Mouse (Mus musculus): ENCODE results near the gene Nr1d2. TPM values are rescaled to one million over a fixed set of nuclear protein-coding genes. Genes with fewer than 3 reads are reported as not detected.
"Not testable (repeated sequence)": the region's sequence is repeated elsewhere in the genome, so short reads cannot be mapped to it uniquely, and the experiment has no call there.

Nr1d2 gene
- 5.4 and 5.6 TPM in 2 replicates for polyA plus RNA-seq (2015; fragmentation: Nextera tagmentation; extraction: Ambion mirVana)

GRCm38 (mm10) chr14:18238750-18239731, at the start of gene Nr1d2:
Nr1d2 (minus strand) TSS chr14:18239127.
- no peaks in the 10 kb centered on the region for H3K9me3 ChIP-seq
- under 1% methylated on average over 46 of the region's 66 CpGs for WGBS

GRCm38 (mm10) chr14:18287391-18287790, 48.5 kb upstream of the Nr1d2 start:
- H3K36me3 ChIP-seq, result peaks cover 6% of the 10 kb centered on the region
- no peak overlapping the region for H3K9ac ChIP-seq
- ATAC-seq (ENCODE audit: low FRiP score, low read depth), result no peak
- H3K4me2 ChIP-seq (replicated peaks), result no peak overlapping the region
- H3K4me3 ChIP-seq, result no peak overlapping the region
- WGBS, result 76% methylated on average over 2 of the region's 2 CpGs
- H3K27me3 ChIP-seq, result no peaks in the 10 kb centered on the region
- no peaks in the 10 kb centered on the region for H3K9me3 ChIP-seq
- peaks cover 28% of the 10 kb centered on the region for H3K4me1 ChIP-seq
- H3K27ac ChIP-seq, result no peak overlapping the region

More at GRCm38 (mm10) chr14:18238750-18239731, at the start of gene Nr1d2:
- H3K27ac ChIP-seq, result peak within 1 kb of the TSS; percentile 85
- peak; percentile 94 for ATAC-seq (ENCODE audit: low FRiP score, low read depth)
- H3K4me3 ChIP-seq, result peak within 1 kb of the TSS; percentile 77
- peaks cover 4% of the 10 kb centered on the region; the same call in 1 of the 2 replicates for H3K4me1 ChIP-seq
- H3K27me3 ChIP-seq, result no peaks in the 10 kb centered on the region
- H3K4me2 ChIP-seq (replicated peaks), result peak within 1 kb of the TSS; percentile 80
- H3K36me3 ChIP-seq, result no peaks in the 10 kb centered on the region
- H3K9ac ChIP-seq, result peak within 1 kb of the TSS; percentile 77

DNA sequence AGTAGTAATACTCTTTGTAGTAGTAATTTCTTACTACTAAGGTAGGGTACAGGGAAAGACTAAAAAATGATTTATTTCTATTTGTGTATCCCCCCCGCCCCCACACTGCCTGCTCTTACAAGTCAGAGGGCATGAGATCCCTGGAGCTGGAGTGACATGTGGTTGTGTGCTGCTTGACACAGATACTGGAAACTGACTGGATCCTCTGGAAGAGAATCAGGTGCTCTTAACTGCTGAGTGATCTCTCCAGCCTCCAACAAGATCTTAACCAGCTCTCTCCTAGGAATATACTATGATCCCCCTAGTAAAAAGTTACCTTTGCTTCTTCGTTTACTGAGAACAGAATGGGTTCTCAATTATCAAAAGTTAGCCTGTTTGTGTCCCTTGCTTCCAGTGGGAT, 47.5 kb upstream of the Nr1d2 start:
- H3K27me3 ChIP-seq, result no peaks in the 10 kb centered on the region
- peaks cover 28% of the 10 kb centered on the region for H3K4me1 ChIP-seq
- no peak overlapping the region for H3K9ac ChIP-seq
- H3K9me3 ChIP-seq, result no peaks in the 10 kb centered on the region
- no peak for ATAC-seq (ENCODE audit: low FRiP score, low read depth)
- H3K4me2 ChIP-seq (replicated peaks), result no peak overlapping the region
- 86% methylated on average over 2 of the region's 2 CpGs for WGBS
- peaks cover 15% of the 10 kb centered on the region for H3K36me3 ChIP-seq
- no peak overlapping the region for H3K4me3 ChIP-seq
- H3K27ac ChIP-seq, result no peak overlapping the region

DNA sequence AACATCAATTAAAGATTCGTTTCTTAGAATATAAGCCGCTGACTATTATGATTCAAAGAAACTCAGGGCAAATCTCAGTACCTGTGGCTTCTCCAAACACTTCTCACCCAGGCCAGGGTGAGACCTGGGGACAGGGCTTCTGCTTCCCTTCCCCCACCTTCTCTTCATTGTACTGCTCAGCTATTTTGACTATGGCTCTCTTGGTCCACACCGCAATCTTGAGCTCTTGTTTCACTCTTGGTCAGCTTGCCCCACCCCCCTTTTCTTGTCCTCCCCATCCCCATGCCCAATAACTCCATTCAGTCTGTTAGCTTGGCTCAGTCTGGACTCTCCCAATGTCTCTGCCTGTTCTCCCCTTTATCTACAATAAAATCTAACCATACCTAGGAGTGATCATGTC, 46.5 kb upstream of the Nr1d2 start:
- WGBS, result 95% methylated on average over 3 of the region's 3 CpGs
- H3K4me2 ChIP-seq (replicated peaks), result no peak overlapping the region
- no peak for ATAC-seq (ENCODE audit: low FRiP score, low read depth)

DNA sequence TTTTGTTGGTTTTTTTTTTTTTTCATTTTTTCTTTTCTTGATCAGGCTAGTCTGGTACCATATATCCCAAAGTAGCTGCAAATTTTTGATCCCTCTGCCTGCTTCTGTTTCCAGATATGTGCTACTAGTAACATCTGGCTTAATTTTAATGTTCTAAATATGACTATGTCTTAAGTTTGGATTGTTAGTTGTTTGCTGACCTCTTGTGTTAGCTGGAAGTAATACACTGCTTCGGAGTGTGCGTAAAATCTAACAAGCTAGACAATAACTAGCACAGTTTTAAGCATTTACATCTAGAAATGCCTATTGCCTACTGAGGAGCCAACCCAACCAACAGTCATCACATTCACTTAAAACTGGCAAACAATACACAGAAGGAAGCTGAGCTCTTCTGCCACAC, 45.7 kb upstream of the Nr1d2 start:
- peak; percentile 30; the same call in 1 of the 2 replicates for ATAC-seq (ENCODE audit: low FRiP score, low read depth)
- Histone ChIP-seq H3K4me2 (replicated peaks) (no peak overlapping the region), H3K4me3 (no peak overlapping the region), H3K9ac (no peak overlapping the region), H3K36me3 (peaks cover 26% of the 10 kb centered on the region), H3K9me3 (no peaks in the 10 kb centered on the region), H3K27ac (no peak overlapping the region), H3K27me3 (no peaks in the 10 kb centered on the region), H3K4me1 (peaks cover 13% of the 10 kb centered on the region)
- WGBS, result 77% methylated on average over 2 of the region's 2 CpGs

More for the DNA sequence above, 46.5 kb upstream of the Nr1d2 start:
- peaks cover 19% of the 10 kb centered on the region for H3K36me3 ChIP-seq
- no peak overlapping the region for H3K9ac ChIP-seq
- H3K4me3 ChIP-seq, result no peak overlapping the region
- no peaks in the 10 kb centered on the region for H3K9me3 ChIP-seq
- peaks cover 22% of the 10 kb centered on the region for H3K4me1 ChIP-seq
- H3K27ac ChIP-seq, result no peak overlapping the region
- no peaks in the 10 kb centered on the region for H3K27me3 ChIP-seq

GRCm38 (mm10) chr14:18280375-18280774, 41.4 kb upstream of the Nr1d2 start:
- WGBS, result 90% methylated on average over 5 of the region's 5 CpGs
- peaks cover 57% of the 10 kb centered on the region for H3K36me3 ChIP-seq

GRCm38 (mm10) chr14:18274526-18274925, 35.6 kb upstream of the Nr1d2 start:
- H3K4me3 ChIP-seq, result no peak overlapping the region
- H3K4me1 ChIP-seq, result peaks cover 9% of the 10 kb centered on the region; the same call in 1 of the 2 replicates
- no peaks in the 10 kb centered on the region for H3K27me3 ChIP-seq
- no peak overlapping the region for H3K9ac ChIP-seq
- H3K36me3 ChIP-seq, result peaks cover 32% of the 10 kb centered on the region
- no peak overlapping the region for H3K4me2 ChIP-seq (replicated peaks)
- WGBS, result 67% methylated on average over 1 of the region's 1 CpGs
- H3K9me3 ChIP-seq, result no peaks in the 10 kb centered on the region
- no peak for ATAC-seq (ENCODE audit: low FRiP score, low read depth)
- no peak overlapping the region for H3K27ac ChIP-seq

More at GRCm38 (mm10) chr14:18280375-18280774, 41.4 kb upstream of the Nr1d2 start:
- Histone ChIP-seq H3K27ac (no peak overlapping the region), H3K4me2 (replicated peaks) (no peak overlapping the region), H3K27me3 (no peaks in the 10 kb centered on the region), H3K9me3 (no peaks in the 10 kb centered on the region), H3K4me3 (no peak overlapping the region), H3K4me1 (no peaks in the 10 kb centered on the region), H3K9ac (no peak overlapping the region)
- no peak for ATAC-seq (ENCODE audit: low FRiP score, low read depth)

DNA sequence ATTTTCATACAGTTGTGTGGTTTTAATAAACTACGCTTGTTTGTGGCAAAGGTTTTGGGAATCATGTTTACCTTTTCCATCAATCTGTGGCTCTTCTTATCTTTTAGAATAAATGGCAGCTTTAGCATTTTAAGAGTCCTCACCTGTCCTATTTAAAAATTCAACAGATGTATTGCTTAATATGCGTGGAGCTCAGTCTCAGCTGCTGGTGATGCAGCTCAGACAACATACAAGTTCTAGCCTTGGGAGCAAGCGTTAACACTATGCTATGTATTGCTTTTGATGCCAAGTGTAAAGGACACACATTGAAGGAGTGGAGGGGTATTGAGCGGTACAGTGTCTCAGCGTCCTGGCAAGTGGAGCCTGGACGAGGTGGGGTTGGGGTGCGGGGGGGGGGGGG, 32.7 kb upstream of the Nr1d2 start:
- no peaks in the 10 kb centered on the region for H3K9me3 ChIP-seq
- H3K9ac ChIP-seq, result peak overlapping the region; percentile 74
- H3K4me2 ChIP-seq (replicated peaks), result peak overlapping the region; percentile 69
- no peak for ATAC-seq (ENCODE audit: low FRiP score, low read depth)
- H3K4me1 ChIP-seq, result peaks cover 14% of the 10 kb centered on the region; the same call in 1 of the 2 replicates
- 7% methylated on average over 7 of the region's 7 CpGs for WGBS
- H3K4me3 ChIP-seq, result peak overlapping the region; percentile 90
- H3K36me3 ChIP-seq, result peaks cover 29% of the 10 kb centered on the region
- no peaks in the 10 kb centered on the region for H3K27me3 ChIP-seq
- H3K27ac ChIP-seq, result peak overlapping the region; percentile 77; the same call in 1 of the 2 replicates

DNA sequence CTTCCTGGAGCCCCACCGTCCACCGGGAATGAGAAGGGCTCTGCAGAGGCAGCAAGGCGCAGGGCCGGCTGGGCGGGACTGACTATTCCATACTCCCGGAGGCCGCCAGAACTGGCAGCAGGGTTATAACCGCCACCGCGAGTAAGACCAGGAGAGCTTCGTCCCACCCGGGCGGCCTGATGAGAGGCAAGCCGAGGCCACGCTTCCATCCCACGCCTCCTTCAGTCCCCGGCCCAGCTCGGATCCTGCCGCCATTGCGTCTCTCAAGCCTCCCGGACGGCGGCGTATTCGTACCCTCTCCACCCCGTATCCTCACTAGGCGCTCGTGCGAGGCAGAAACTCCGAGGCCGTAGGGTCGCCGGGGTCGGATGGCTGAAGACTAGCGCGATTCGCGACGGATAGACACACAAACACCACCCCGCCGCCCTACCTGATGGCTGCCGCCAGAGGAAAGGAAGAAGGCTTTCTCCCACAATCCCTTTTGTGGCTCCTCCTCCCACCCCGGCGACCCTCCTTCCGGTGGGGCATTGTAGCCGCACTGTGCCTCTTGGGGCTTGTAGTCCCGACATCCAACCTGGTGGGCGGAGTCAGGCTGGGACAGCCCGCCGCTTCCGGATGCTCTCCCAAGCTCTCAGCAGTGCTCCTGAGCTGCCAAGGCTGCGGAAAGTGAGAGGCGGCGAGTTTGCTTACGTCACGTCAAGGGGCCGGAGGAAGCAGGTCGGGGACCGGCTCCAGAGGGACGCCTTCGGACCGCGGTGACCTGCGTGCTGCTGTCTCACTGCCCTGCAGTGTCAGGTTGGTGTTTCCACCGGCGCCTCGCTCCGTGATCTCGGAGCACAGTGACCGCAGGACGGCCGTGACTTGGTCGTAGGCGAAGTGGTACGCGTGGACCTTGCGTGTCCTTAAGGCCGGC, 31.9 kb upstream of the Nr1d2 start, which contains the start of the genes Nkiras1 and Rpl15:
Nkiras1 (plus strand) TSS at position 608 of the 913 bp plus-strand sequence.
Rpl15 (minus strand) TSS at position 863 of the 913 bp plus-strand sequence.
- Histone ChIP-seq H3K4me3 (peak within 1 kb of the TSS; percentile 90), H3K27ac (peak within 1 kb of the TSS; percentile 85), H3K4me2 (replicated peaks) (peak within 1 kb of the TSS; percentile 79), H3K9me3 (no peaks in the 10 kb centered on the region), H3K4me1 (peaks cover 14% of the 10 kb centered on the region; the same call in 1 of the 2 replicates), H3K36me3 (peaks cover 33% of the 10 kb centered on the region), H3K9ac (peak within 1 kb of the TSS; percentile 98), H3K27me3 (no peaks in the 10 kb centered on the region)
- WGBS, result 2% methylated on average over 75 of the region's 78 CpGs
- peak; percentile 99 for ATAC-seq (ENCODE audit: low FRiP score, low read depth)

- H3K27me3 ChIP-seq; ATAC-seq (ENCODE audit: low FRiP score, low read depth); H3K9me3 ChIP-seq: not testable (repeated sequence)
- peak overlapping the region; percentile 79 for H3K4me2 ChIP-seq (replicated peaks)
- peak overlapping the region; percentile 98 for H3K9ac ChIP-seq
- WGBS, result under 1% methylated on average over 21 of the region's 24 CpGs
- H3K4me3 ChIP-seq, result peak overlapping the region; percentile 90
- peaks cover 33% of the 10 kb centered on the region for H3K36me3 ChIP-seq
- H3K27ac ChIP-seq, result peak overlapping the region; percentile 85
- peaks cover 14% of the 10 kb centered on the region; the same call in 1 of the 2 replicates for H3K4me1 ChIP-seq
These were observed 31.1 kb upstream of the Nr1d2 start for GRCm38 (mm10) chr14:18269947-18270528.

GRCm38 (mm10) chr14:18263427-18263826, 24.5 kb upstream of the Nr1d2 start:
- peak; percentile 84 for ATAC-seq (ENCODE audit: low FRiP score, low read depth)
- H3K27me3 ChIP-seq, result no peaks in the 10 kb centered on the region
- peak overlapping the region; percentile 19; the same call in 1 of the 2 replicates for H3K4me2 ChIP-seq (replicated peaks)
- peak overlapping the region; percentile 23; the same call in 1 of the 2 replicates for H3K27ac ChIP-seq
- H3K4me3 ChIP-seq, result no peak overlapping the region
- no peaks in the 10 kb centered on the region for H3K9me3 ChIP-seq
- H3K9ac ChIP-seq, result no peak overlapping the region
- H3K36me3 ChIP-seq, result peaks cover 31% of the 10 kb centered on the region
- peaks cover 20% of the 10 kb centered on the region for H3K4me1 ChIP-seq
- WGBS, result 44% methylated on average over 4 of the region's 4 CpGs
